8 mouse cellular contexts compared by ENCODE assay signal in the genomic region with DNA sequence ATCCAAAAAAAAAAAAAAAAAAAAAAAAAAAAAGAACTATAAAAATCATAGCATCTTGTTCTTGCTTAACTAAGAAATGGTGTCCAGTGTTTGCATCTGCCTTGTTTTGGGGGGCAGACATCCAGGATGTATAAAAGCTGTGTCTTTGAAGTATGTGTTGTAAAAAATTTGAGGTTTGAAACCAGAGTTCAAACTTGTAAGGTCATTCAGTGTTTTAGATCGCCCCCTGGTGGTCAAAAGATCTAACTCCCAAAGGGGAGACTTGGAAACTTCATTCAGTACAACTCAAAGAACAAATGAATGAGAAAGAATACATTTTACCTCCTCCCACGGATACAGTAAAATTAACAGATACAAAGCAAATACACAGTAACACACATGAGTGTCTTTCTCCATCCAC.
DNase-seq lines count a peak whose midpoint lies in the region; ATAC-seq lines count a peak whose summit lies in the region.

No protein-coding gene starts in this region.

- H3K9me3 ChIP-seq in heart, embryonic 11.5 days (replicated peaks; ENCODE audit: control insufficient read depth, low read length) = no peaks in the 10 kb centered on the region

- no peak overlapping the region for H3K4me2 ChIP-seq in heart, embryonic 11.5 days

- ATAC-seq in heart, embryonic 11.5 days (replicated peaks; ENCODE audit: insufficient number of reproducible peaks, low FRiP score, low TSS enrichment) = no peak

- no peaks in the 10 kb centered on the region for H3K27me3 ChIP-seq in heart, embryonic 11.5 days (ENCODE audit: control insufficient read depth, insufficient read depth, low read length)

- H3K27ac ChIP-seq in heart, embryonic 11.5 days (ENCODE audit: low read depth, low read length) = no peak overlapping the region

- H3K4me1 ChIP-seq in heart, embryonic 11.5 days (ENCODE audit: control insufficient read depth, insufficient read depth, low read length) = 0 out of 2 replicates have a peak, but pooled peaks cover 2% of the 10 kb centered on the region

- DNase-seq in heart, adult 8-10 months (ENCODE audit: low spot score) = peak; percentile 79
- peak; percentile 64 for DNase-seq in urinary bladder, postnatal 14 days (ENCODE audit: low spot score)
- no peak for DNase-seq in urinary bladder, postnatal 4 days (ENCODE audit: low spot score in 2 of 2)
- peak; percentile 37 for DNase-seq in cerebellum, adult 9-11 months
- DNase-seq in kidney, postnatal 36 days = peak; percentile 54 to 73
- DNase-seq in natural killer cell, adult 2 months (ENCODE audit: low spot score in 2 of 2) = peak; percentile 66 to 67
- no peak for DNase-seq in urinary bladder, postnatal 10 days (ENCODE audit: low spot score)

- H3K9ac ChIP-seq in heart, embryonic 11.5 days (ENCODE audit: low read depth, low read length) = no peak overlapping the region

- 0 out of 2 replicates have a peak, but pooled peaks cover 2% of the 10 kb centered on the region for H3K36me3 ChIP-seq in heart, embryonic 11.5 days (ENCODE audit: control insufficient read depth, insufficient read depth, low read length)

- no peak overlapping the region for H3K4me3 ChIP-seq in heart, embryonic 11.5 days (ENCODE audit: low read depth, low read length)

- 17% methylated on average over 2 of the region's 2 CpGs for WGBS in heart, embryonic 11.5 days (ENCODE audit: insufficient replicate concordance)

Comparison
In these comparisons a context has a peak if more than half of its experiments do, and no peak if none do; other contexts are left out.
1. DNase-seq: peak in heart, adult 8-10 months (single experiment), urinary bladder, postnatal 14 days (single experiment), cerebellum, adult 9-11 months (single experiment), kidney, postnatal 36 days (2 of 2) and natural killer cell, adult 2 months (2 of 2); none in urinary bladder, postnatal 4 days (0 of 2) and urinary bladder, postnatal 10 days (single experiment).